Mouse (Mus musculus): ENCODE data around the gene 9130213A22Rik.

Gene 9130213A22Rik

GRCm38 (mm10) chr11:69122336-69122951 is at the start of gene 9130213A22Rik:
Gene 9130213A22Rik (minus strand): TSS chr11:69122589.
- DNase-seq: peak; percentile 94 to 95

- peak; percentile 77 to 84 for DNase-seq
Observed at GRCm38 (mm10) chr11:69171626-69172025, 49.2 kb upstream of the 9130213A22Rik start.

GRCm38 (mm10) chr11:69169313-69169712 is 46.9 kb upstream of the 9130213A22Rik start:
- DNase-seq: peak in 1 of 2 experiments; percentile 12

- peak in 1 of 2 experiments; percentile 16 for DNase-seq
Observed at GRCm38 (mm10) chr11:69156800-69157199, 34.4 kb upstream of the 9130213A22Rik start, which contains the start of gene Alox12b. Gene Alox12b (plus strand): TSS chr11:69156989.

- DNase-seq: no peak
Observed at GRCm38 (mm10) chr11:69155351-69155750, 33.0 kb upstream of the 9130213A22Rik start.

GRCm38 (mm10) chr11:69153831-69154230 is 31.4 kb upstream of the 9130213A22Rik start:
- no peak for DNase-seq

GRCm38 (mm10) chr11:69151004-69151403 is 28.6 kb upstream of the 9130213A22Rik start:
- no peak for DNase-seq

GRCm38 (mm10) chr11:69150444-69150843 is 28.1 kb upstream of the 9130213A22Rik start:
- peak; percentile 65 to 76 for DNase-seq

GRCm38 (mm10) chr11:69149728-69150127 is 27.3 kb upstream of the 9130213A22Rik start:
- DNase-seq: no peak

- DNase-seq: no peak
Observed at GRCm38 (mm10) chr11:69148451-69148960, 26.1 kb upstream of the 9130213A22Rik start.

- no peak for DNase-seq
Observed at GRCm38 (mm10) chr11:69147546-69147945, 25.2 kb upstream of the 9130213A22Rik start.

GRCm38 (mm10) chr11:69135361-69135760 is 13.0 kb upstream of the 9130213A22Rik start:
- DNase-seq: no peak

- no peak for DNase-seq
Observed at GRCm38 (mm10) chr11:69134622-69134968, 12.2 kb upstream of the 9130213A22Rik start.

GRCm38 (mm10) chr11:69133923-69134621 is 11.7 kb upstream of the 9130213A22Rik start:
- DNase-seq: peak; percentile 71 to 81

GRCm38 (mm10) chr11:69133566-69133922 is 11.2 kb upstream of the 9130213A22Rik start:
- peak in 1 of 2 experiments; percentile 19 for DNase-seq

- no peak for DNase-seq
Observed at GRCm38 (mm10) chr11:69128426-69129122, 6.2 kb upstream of the 9130213A22Rik start.

- DNase-seq: no peak
Observed at GRCm38 (mm10) chr11:69126706-69127095, 4.3 kb upstream of the 9130213A22Rik start.

- peak in 1 of 2 experiments; percentile 23 for DNase-seq
Observed at GRCm38 (mm10) chr11:69125919-69126705, 3.7 kb upstream of the 9130213A22Rik start.

GRCm38 (mm10) chr11:69125852-69125918 is 3.3 kb upstream of the 9130213A22Rik start, which contains the start of gene Aloxe3:
Gene Aloxe3 (plus strand): TSS chr11:69125896.
- no peak for DNase-seq

GRCm38 (mm10) chr11:69125041-69125851 is 2.9 kb upstream of the 9130213A22Rik start:
- peak; percentile 84 to 87 for DNase-seq

GRCm38 (mm10) chr11:69124498-69124847 is 2.1 kb upstream of the 9130213A22Rik start:
- peak in 1 of 2 experiments; percentile 75 for DNase-seq

Data from lung, postnatal 4 days (tissue).